Mouse (Mus musculus) heart, embryonic 13.5 days (tissue): ENCODE data around the gene Spop. TPM values are rescaled to one million over a fixed set of nuclear protein-coding genes. Genes with fewer than 3 reads are reported as not detected.
A peak's percentile ranks its signal among the peaks of the same experiment; 100 is the strongest.

Experiments
- ATAC-seq: fragments of 200-750 bp; cut with Nextera tagmentation; 2 replicates; pipeline ENCODE4 v1.8.0; 2017; ENCODE audit warnings: moderate TSS enrichment; ENCODE audit not compliant: insufficient number of reproducible peaks, low FRiP score, low TSS enrichment; ENCODE audit errors: extremely low read depth
- H3K27ac ChIP-seq: fragments of 300-500 bp; sonication (generic); replicated peaks from 2 replicates; pipeline ENCODE4 v1.5.1; 2015; ENCODE audit warnings: moderate library complexity, mild to moderate bottlenecking, inconsistent platforms
- H3K27me3 ChIP-seq: fragments of 300-500 bp; sonication (generic); replicated peaks from 2 replicates; pipeline ENCODE4 v1.6.1; 2015; ENCODE audit warnings: mild to moderate bottlenecking, inconsistent platforms
- H3K36me3 ChIP-seq: fragments of 300-500 bp; sonication (generic); 2 replicates; pipeline ENCODE4 v1.6.1; 2015; ENCODE audit warnings: mild to moderate bottlenecking, inconsistent platforms
- H3K4me1 ChIP-seq: fragments of 300-500 bp; sonication (generic); 2 replicates; pipeline ENCODE4 v1.6.1; 2015; ENCODE audit warnings: inconsistent platforms
- H3K4me2 ChIP-seq: fragments of 300-500 bp; sonication (generic); 2 replicates; pipeline ENCODE4 v1.6.1; 2015; ENCODE audit warnings: inconsistent platforms, mild to moderate bottlenecking, moderate library complexity
- H3K4me3 ChIP-seq: fragments of 300-500 bp; sonication (generic); 2 replicates; pipeline ENCODE4 v1.5.1; 2015; ENCODE audit warnings: moderate library complexity, mild to moderate bottlenecking, inconsistent platforms
- H3K9ac ChIP-seq: fragments of 300-500 bp; sonication (generic); 2 replicates; pipeline ENCODE4 v1.6.1; 2015; ENCODE audit warnings: inconsistent platforms, mild to moderate bottlenecking, moderate library complexity
- H3K9me3 ChIP-seq: fragments of 300-500 bp; sonication (generic); 2 replicates; pipeline ENCODE4 v1.6.1; 2016; ENCODE audit warnings: inconsistent platforms
- WGBS: fragments of 180-500 bp; shearing (Covaris S2); methylation state at CpG from one replicate; pipeline ENCODE4 v1.1.7; 2015; ENCODE audit warnings: mixed read lengths; 5-methylcytosine and 5-hydroxymethylcytosine counted together
- polyA plus RNA-seq: library from polyadenylated mRNA; unstranded; fragments of >200 nt; fragmentation: Nextera tagmentation; extraction: Ambion mirVana; gene quantifications from 2 replicates; pipeline ENCODE4 v1.2.1, GENCODE M21; 2015

The Spop gene
- polyA plus RNA-seq, 1 experiment from 2014 or later = 105 TPM

DNA sequence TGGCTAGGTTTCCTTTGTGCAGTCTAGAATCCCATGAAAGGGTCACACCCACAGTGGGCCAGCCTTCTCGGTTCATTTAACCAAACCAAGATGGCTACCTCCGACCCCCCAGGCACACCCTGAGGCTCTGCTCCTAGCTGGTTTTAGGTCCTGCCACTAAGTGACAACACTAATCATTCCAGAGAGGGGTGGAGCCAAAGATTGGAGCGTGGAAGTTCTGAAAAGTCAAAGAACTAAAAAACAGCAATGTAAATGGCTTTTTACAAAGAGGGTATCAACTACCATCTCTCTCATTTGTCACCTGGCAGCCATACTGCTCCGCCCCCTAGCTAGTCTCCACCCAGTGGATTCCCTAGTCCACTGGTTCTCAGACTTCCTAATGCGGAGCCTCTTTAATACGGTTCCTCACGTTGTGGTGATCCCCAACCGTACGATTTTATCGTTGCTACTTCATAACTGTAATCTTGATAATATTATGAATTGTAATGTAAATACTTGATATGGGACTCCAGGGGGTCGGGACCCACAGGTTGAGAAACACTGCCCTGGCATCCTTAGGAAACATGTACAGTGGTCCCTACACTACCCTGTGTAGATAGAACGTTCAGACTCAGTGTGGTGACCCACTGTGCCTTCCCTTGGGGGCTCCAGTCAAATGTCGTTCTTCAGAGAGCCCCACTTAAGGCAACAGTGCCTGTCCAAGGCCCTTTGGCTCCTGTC lies 118.6 kb downstream of the Spop start:
- Histone ChIP-seq H3K4me3 (no peak overlapping the region), H3K27me3 (peaks cover 34% of the 10 kb centered on the region), H3K27ac (no peak overlapping the region), H3K4me2 (no peak overlapping the region), H3K9ac (no peak overlapping the region), H3K36me3 (no peaks in the 10 kb centered on the region), H3K4me1 (peaks cover 4% of the 10 kb centered on the region; the same call in 1 of the 2 replicates), H3K9me3 (no peaks in the 10 kb centered on the region)
- WGBS = 61% methylated on average over 13 of the region's 13 CpGs
- no peak for ATAC-seq

DNA sequence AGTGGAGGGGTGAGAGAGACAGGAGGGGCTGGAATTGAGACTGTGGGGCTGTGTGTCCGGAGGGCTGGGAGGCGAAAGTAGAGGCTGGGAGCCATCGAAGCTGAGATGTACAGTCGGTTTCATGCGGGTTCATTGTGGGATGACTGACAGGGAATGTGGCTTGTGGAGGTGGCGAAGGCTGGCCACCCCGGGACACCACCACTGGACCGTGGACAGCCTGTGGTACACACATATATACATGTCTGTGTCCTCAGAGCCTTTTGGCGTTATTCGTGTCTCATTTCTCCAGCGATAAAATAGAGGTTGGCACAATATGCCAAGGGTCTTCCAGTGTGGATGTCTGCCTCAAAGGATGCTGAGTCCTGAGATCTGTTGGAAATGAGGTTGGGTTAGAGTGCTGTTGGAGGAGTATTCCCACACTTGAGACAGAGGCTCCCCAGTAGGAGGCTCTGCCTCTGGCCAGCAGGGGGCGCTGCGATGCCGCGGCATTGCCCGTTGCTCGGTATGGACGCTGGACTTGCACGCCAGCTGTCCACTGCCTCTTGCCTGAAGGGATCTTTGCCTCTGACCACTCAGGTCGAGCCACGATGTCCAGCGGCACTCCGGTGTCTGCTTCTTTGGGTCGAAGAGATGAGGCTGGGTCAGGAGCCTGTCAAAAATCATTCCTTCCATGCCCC lies 119.7 kb downstream of the Spop start:
- Histone ChIP-seq H3K4me1 (peaks cover 4% of the 10 kb centered on the region; the same call in 1 of the 2 replicates), H3K4me3 (no peak overlapping the region), H3K4me2 (peak overlapping the region; percentile 52), H3K27ac (no peak overlapping the region), H3K27me3 (peaks cover 34% of the 10 kb centered on the region), H3K9me3 (no peaks in the 10 kb centered on the region), H3K9ac (peak overlapping the region; percentile 40; the same call in 1 of the 2 replicates), H3K36me3 (no peaks in the 10 kb centered on the region)
- peak; percentile 51; the same call in 1 of the 2 replicates for ATAC-seq
- whole genome bisulfite sequencing = 21% methylated on average over 24 of the region's 24 CpGs

DNA sequence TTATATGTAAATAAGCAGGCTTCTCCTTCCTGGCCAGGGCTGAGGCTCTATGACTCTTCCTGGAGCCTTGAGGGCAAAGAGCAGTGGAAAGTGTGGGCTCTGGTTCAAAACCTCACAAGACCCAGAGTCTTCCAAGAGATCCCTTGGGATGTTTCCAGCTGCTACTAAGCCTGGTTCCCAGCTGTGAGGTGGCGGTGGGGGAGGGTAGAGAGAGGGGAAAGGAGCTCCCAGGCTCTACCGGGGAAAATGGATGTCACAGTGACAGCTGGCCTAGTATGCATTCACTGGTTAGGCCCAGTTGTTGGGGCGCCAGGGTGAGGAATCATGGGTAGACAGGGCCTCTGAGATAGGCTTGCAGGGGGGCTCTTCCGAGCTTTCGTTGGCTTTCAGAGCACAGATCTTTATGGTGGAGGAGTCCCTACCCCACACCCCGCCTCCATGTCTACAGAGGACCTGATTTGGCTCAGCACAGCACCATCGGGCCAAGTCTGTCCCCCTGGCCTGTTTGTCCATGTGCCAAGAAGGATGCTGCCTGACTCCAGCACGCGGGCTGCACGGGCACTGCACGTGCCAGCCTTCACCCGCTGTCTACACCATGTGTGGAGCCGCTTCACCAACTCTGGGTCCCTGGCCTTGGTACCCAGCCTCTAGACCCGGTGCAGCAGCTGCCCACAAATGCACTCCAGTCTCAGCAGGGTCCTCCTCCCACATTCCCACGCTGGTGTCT lies 124.7 kb downstream of the Spop start:
- WGBS = 71% methylated on average over 15 of the region's 15 CpGs
- Histone ChIP-seq H3K4me1 (peaks cover 28% of the 10 kb centered on the region), H3K36me3 (no peaks in the 10 kb centered on the region), H3K27ac (no peak overlapping the region), H3K9me3 (no peaks in the 10 kb centered on the region), H3K27me3 (peaks cover 43% of the 10 kb centered on the region), H3K9ac (no peak overlapping the region), H3K4me2 (no peak overlapping the region), H3K4me3 (no peak overlapping the region)
- ATAC-seq = no peak

DNA sequence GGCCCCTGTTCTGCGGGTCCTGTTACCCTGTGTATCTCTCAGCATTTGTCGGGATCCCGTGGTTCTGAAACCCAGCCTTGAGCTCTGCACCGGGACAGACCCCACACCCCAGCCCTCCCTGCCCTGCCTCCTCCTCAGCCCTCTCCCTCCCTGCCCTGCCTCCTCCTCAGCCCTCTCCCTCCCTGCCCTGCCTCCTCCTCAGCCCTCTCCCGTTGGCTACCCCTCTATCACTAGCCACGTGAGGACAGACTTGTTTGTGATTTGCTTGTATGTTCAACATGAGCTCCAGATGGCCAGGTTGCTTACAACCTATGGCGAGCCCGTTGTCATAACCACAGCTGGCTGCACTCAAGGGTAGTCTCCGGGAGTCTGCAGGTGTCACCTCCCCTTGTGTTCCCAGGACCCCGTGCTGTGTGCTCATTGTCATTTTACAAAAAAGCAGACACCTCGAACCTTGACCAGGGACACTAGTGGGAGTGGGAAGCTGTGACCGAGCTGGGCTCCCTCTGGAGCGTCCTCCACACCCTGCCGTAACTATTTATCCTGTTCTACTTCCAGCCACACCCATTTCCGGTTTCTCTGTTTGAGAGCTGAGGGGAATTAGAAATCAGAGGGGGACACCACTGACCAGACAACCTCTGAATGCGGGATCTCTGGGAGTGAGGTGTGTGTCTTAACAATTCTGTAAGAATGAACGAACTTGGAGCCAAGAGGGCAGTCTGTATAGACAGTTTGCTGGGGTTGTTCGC lies 126.9 kb downstream of the Spop start:
- 26% methylated on average over 18 of the region's 18 CpGs for WGBS

More for the DNA sequence above, 126.9 kb downstream of the Spop start:
- Histone ChIP-seq H3K9ac (peak overlapping the region; percentile 47; the same call in 1 of the 2 replicates), H3K4me1 (peaks cover 30% of the 10 kb centered on the region), H3K4me3 (no peak overlapping the region), H3K27ac (no peak overlapping the region), H3K27me3 (peaks cover 23% of the 10 kb centered on the region; the same call in 1 of the 2 replicates), H3K9me3 (no peaks in the 10 kb centered on the region), H3K36me3 (no peaks in the 10 kb centered on the region), H3K4me2 (peak overlapping the region; percentile 51)
- no peak for ATAC-seq

Other genes with a start within 250 kb of the Spop start
- not detected in 2 replicates for gene Tac4, start 152.6 kb upstream of the Spop start, polyA plus RNA-seq
- 44.2 and 46.0 TPM in 2 replicates for gene Kat7, start 103.8 kb upstream of the Spop start, polyA plus RNA-seq
- 6.3 and 7.7 TPM in 2 replicates for gene Fam117a, start 77.1 kb upstream of the Spop start, polyA plus RNA-seq
- gene Slc35b1, start 29.4 kb upstream of the Spop start, polyA plus RNA-seq = 77.2 and 78.4 TPM in 2 replicates
- gene Nxph3, start 100.5 kb downstream of the Spop start, polyA plus RNA-seq = 0.20 and 0.21 TPM in 2 replicates
- gene Ngfr, start 173.7 kb downstream of the Spop start, polyA plus RNA-seq = 3.3 and 4.9 TPM in 2 replicates